Mouse (Mus musculus): ENCODE measurements at regions not wholly inside any gene's neighbourhood (a gene's known extent, or its start where the extent isn't known, plus 50 kb on each side); places are given as distances from the start of the nearest gene placed in this dataset.

DNA sequence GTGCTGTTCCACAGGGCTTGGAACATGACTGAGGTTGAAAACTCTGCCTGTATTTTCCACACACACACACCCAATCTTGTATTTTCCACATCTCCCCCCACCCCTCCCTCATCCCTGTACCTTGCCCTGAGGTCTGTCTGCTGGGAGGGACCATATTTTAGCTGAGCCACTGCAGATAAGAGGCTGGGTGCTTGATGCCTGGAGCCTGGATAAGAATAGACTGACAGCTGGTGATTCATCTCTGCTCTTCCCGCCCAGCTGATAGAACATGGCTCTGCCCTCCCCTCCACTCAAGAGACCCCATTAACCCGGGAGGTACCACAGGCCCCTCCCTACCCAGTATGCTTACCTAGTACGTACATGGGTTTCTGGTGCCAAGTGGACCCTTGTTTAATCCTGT is 132.3 kb downstream of the Tbx5 start:
- WGBS: 59% methylated on average over 3 of the region's 3 CpGs
- H3K36me3 ChIP-seq (ENCODE audit: insufficient read depth, low read length): no peaks in the 10 kb centered on the region
- no peak for TF ChIP-seq CTCF (IDR thresholded peaks at IDR 0.05)
- no peak overlapping the region for H3K27ac ChIP-seq (ENCODE audit: low read depth, low read length)
- H3K4me3 ChIP-seq (ENCODE audit: low read depth, low read length): no peak overlapping the region
- no peaks in the 10 kb centered on the region for H3K9me3 ChIP-seq (ENCODE audit: low read length)
- ATAC-seq (ENCODE audit: low FRiP score): no peak
- H3K27me3 ChIP-seq (ENCODE audit: insufficient read depth, low read length): no peaks in the 10 kb centered on the region
- H3K4me1 ChIP-seq (ENCODE audit: insufficient read depth, low read length): no peaks in the 10 kb centered on the region
- no peak for DNase-seq (ENCODE audit: low spot score)
- no peak overlapping the region for H3K4me2 ChIP-seq (ENCODE audit: low read depth, low read length, poor library complexity, severe bottlenecking)
- no peak overlapping the region for H3K9ac ChIP-seq (replicated peaks; ENCODE audit: low read length, poor library complexity, severe bottlenecking)

DNA sequence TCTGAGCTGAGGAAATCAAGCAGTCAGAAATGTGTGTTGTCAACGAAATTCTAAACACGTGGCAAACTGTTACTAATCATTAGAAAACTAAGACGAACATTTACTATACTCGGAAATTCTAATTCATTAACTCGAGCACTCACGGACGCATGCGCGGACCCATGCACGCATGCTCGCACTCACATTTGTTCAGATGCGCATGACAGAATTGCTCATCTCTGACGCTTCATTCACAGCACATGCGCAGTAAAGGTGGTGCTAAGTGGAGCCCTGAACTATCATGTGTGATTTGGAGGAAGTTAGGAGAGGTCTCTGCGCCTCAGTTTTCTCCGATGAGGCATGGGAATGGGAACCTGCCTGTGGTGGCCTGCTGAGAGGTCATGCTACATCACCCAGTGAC is 138.8 kb downstream of the Tbx5 start:
- H3K4me3 ChIP-seq (ENCODE audit: low read depth, low read length): no peak overlapping the region
- DNase-seq (ENCODE audit: low spot score) (peak; percentile 14), ATAC-seq (ENCODE audit: low FRiP score) (no peak)

DNA sequence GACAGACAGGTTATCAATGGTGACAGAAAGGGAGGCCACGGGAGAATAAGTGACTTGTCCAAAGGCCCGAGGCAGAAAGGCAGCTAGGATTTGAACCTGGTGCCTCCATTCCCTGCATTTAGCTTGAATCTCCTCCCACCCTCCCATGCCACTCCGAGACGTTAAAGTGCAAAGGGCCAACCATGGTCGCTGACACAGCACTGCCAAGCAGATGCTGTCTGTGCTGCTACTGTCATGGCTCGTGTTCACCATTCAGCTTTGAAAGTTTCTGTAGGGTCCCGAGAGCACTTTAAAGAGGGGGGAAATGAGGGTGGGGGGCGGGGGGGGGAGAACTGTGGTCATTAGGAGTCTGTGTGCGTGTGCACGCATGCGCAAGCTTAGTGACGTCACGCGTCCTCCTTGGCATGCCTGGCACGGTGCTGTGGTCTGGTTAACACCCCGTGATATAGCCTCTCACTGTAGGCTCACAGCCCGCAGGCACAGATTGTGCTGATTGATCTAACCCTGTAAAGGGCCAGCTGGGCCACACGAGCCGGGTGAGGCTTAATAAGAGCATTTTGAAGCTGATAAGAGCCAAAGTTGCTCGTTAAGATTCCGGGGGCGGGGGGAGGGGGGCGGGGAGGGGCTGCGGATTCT is 140.5 kb downstream of the Tbx5 start:
- TF ChIP-seq CTCF (IDR thresholded peaks at IDR 0.05): no peak
- WGBS: 50% methylated on average over 24 of the region's 24 CpGs

More for the DNA sequence above, 138.8 kb downstream of the Tbx5 start:
- Histone ChIP-seq H3K4me2 (ENCODE audit: low read depth, low read length, poor library complexity, severe bottlenecking) (no peak overlapping the region), H3K9ac (replicated peaks; ENCODE audit: low read length, poor library complexity, severe bottlenecking) (no peak overlapping the region), H3K27me3 (ENCODE audit: insufficient read depth, low read length) (no peaks in the 10 kb centered on the region), H3K9me3 (ENCODE audit: low read length) (no peaks in the 10 kb centered on the region), H3K4me1 (ENCODE audit: insufficient read depth, low read length) (no peaks in the 10 kb centered on the region), H3K36me3 (ENCODE audit: insufficient read depth, low read length) (no peaks in the 10 kb centered on the region), H3K27ac (ENCODE audit: low read depth, low read length) (no peak overlapping the region)
- 71% methylated on average over 16 of the region's 16 CpGs for WGBS
- TF ChIP-seq CTCF (IDR thresholded peaks at IDR 0.05): no peak

DNA sequence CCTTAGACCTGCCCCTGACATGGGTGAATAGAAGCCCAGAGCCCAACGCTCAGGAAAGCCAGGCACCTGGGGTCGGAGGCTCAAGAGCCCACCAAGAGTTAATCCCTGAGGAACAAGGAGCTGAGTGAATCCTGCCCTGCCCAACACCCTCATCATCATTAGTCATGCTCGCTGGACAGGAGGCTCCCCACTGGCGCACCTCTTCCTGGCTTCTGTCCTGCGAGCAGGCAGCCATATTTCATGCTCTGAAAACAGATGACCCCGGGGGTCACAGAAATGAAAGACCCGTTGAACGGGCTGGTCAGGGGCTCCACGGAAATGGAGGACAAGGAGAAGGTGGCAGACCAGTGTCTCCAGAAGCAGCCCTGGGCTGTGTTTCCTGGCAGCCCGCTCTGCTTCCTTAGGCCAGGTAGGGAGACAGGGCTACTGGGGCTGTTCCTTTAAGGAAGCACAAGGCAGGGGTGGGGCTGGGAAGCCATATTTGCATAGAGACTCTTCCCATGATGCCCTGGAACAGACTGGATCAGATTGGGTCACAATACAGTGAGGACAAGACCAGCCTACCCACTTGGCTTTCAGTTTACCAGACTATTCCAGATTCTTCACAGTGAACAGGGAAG is 138.1 kb upstream of the Rbm19 start:
- 38% methylated on average over 10 of the region's 10 CpGs for WGBS
- Histone ChIP-seq H3K27ac (ENCODE audit: low read depth, low read length) (no peak overlapping the region), H3K4me1 (ENCODE audit: insufficient read depth, low read length) (no peaks in the 10 kb centered on the region), H3K36me3 (ENCODE audit: insufficient read depth, low read length) (no peaks in the 10 kb centered on the region), H3K9ac (replicated peaks; ENCODE audit: low read length, poor library complexity, severe bottlenecking) (no peak overlapping the region), H3K27me3 (ENCODE audit: insufficient read depth, low read length) (no peaks in the 10 kb centered on the region), H3K9me3 (ENCODE audit: low read length) (no peaks in the 10 kb centered on the region), H3K4me2 (ENCODE audit: low read depth, low read length, poor library complexity, severe bottlenecking) (no peak overlapping the region), H3K4me3 (ENCODE audit: low read depth, low read length) (no peak overlapping the region)
- DNase-seq (ENCODE audit: low spot score) (no peak), ATAC-seq (ENCODE audit: low FRiP score) (no peak)
- TF ChIP-seq CTCF (IDR thresholded peaks at IDR 0.05): no peak

More for the DNA sequence above, 140.5 kb downstream of the Tbx5 start:
- Histone ChIP-seq H3K9me3 (ENCODE audit: low read length) (no peaks in the 10 kb centered on the region), H3K4me2 (ENCODE audit: low read depth, low read length, poor library complexity, severe bottlenecking) (peak overlapping the region; percentile 34; the same call in 1 of the 2 replicates), H3K27me3 (ENCODE audit: insufficient read depth, low read length) (no peaks in the 10 kb centered on the region), H3K4me3 (ENCODE audit: low read depth, low read length) (no peak overlapping the region), H3K27ac (ENCODE audit: low read depth, low read length) (no peak overlapping the region), H3K4me1 (ENCODE audit: insufficient read depth, low read length) (no peaks in the 10 kb centered on the region), H3K36me3 (ENCODE audit: insufficient read depth, low read length) (no peaks in the 10 kb centered on the region), H3K9ac (replicated peaks; ENCODE audit: low read length, poor library complexity, severe bottlenecking) (no peak overlapping the region)
- DNase-seq (ENCODE audit: low spot score) (peak; percentile 47), ATAC-seq (ENCODE audit: low FRiP score) (peak; percentile 72; the same call in 1 of the 2 replicates)

DNA sequence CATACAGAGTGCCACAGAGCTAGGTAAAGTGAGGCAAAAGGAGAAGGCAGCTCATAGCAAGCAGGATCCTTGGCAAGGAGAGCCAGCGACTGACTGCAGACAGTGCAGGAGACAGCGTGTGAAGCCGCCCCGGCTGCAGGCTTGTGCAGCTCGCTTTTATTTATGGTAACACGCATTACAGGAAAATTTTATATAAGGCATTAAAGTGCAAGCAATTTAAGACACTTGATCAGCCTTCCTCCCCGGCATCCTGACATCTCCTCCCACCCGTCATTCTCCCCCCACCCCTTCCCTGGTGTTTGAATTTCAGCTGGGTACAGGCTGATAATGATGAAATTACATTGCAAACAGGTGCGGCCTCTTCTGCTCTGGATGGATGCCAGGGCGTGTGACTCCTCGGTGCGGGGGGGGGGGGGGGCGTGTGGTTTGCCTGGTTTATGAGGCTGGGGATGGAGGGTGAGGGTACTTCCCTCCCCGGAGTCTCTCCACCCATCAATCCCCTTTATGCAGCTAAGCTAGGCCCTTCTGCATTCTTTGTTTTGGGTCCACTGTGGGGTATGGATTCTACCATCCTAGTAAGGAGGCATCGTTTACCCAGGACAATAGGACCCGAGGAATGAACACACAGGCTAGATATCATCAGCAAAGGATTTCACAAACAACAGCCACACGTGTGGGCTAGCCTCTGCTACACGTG is 135.0 kb upstream of the Rbm19 start:
- Histone ChIP-seq H3K27me3 (ENCODE audit: insufficient read depth, low read length) (no peaks in the 10 kb centered on the region), H3K4me1 (ENCODE audit: insufficient read depth, low read length) (no peaks in the 10 kb centered on the region), H3K4me3 (ENCODE audit: low read depth, low read length) (no peak overlapping the region), H3K9me3 (ENCODE audit: low read length) (no peaks in the 10 kb centered on the region), H3K27ac (ENCODE audit: low read depth, low read length) (no peak overlapping the region; the same call in 1 of the 2 replicates), H3K36me3 (ENCODE audit: insufficient read depth, low read length) (no peaks in the 10 kb centered on the region), H3K9ac (replicated peaks; ENCODE audit: low read length, poor library complexity, severe bottlenecking) (no peak overlapping the region), H3K4me2 (ENCODE audit: low read depth, low read length, poor library complexity, severe bottlenecking) (no peak overlapping the region)
- TF ChIP-seq CTCF (IDR thresholded peaks at IDR 0.05): no peak
- ATAC-seq (ENCODE audit: low FRiP score) (no peak), DNase-seq (ENCODE audit: low spot score) (no peak)
- WGBS: 69% methylated on average over 18 of the region's 18 CpGs

DNA sequence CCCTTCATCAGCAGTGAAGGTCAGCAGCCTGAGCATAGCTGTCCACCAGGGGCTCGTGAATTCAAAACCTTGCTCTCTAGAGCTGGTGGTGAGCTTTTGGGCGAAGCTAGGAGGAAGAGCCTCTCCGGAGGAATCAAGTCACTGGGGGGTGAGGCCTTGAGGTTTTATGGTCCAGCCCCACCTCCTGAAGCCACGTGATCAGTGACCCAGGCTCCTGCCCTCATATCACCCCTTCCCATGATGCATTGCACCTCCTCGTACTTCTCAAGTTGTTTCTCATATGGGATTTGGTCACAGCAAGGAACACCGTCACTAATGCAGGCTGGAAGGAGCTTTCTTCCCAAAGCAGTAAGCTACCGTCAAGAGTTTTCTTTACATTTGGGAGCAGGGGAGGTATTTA is 132.1 kb upstream of the Rbm19 start:
- no peak for TF ChIP-seq CTCF (IDR thresholded peaks at IDR 0.05)
- no peak for ATAC-seq (ENCODE audit: low FRiP score)
- WGBS: 79% methylated on average over 7 of the region's 7 CpGs

More for the DNA sequence above, 132.1 kb upstream of the Rbm19 start:
- Histone ChIP-seq H3K9me3 (ENCODE audit: low read length) (no peaks in the 10 kb centered on the region), H3K4me2 (ENCODE audit: low read depth, low read length, poor library complexity, severe bottlenecking) (no peak overlapping the region), H3K4me3 (ENCODE audit: low read depth, low read length) (no peak overlapping the region), H3K36me3 (ENCODE audit: insufficient read depth, low read length) (no peaks in the 10 kb centered on the region), H3K27ac (ENCODE audit: low read depth, low read length) (no peak overlapping the region), H3K27me3 (ENCODE audit: insufficient read depth, low read length) (no peaks in the 10 kb centered on the region), H3K4me1 (ENCODE audit: insufficient read depth, low read length) (no peaks in the 10 kb centered on the region), H3K9ac (replicated peaks; ENCODE audit: low read length, poor library complexity, severe bottlenecking) (no peak overlapping the region)
- DNase-seq (ENCODE audit: low spot score): no peak

All from midbrain, postnatal 0 days (tissue).